Mouse (Mus musculus): ENCODE data around the gene Tbc1d15. TPM values are rescaled to one million over a fixed set of nuclear protein-coding genes. Genes with fewer than 3 reads are reported as not detected.

The Tbc1d15 gene
- polyA plus RNA-seq, 1 experiment = 6.2 TPM

GRCm38 (mm10) chr10:115170496-115171350 lies 80.5 kb downstream of the Tbc1d15 start:
- Histone ChIP-seq H3K4me1 (ENCODE audit: control insufficient read depth, insufficient read depth, insufficient read length, low read length) (no peaks in the 10 kb centered on the region), H3K4me3 (ENCODE audit: low read depth, low read length) (no peak overlapping the region), H3K27me3 (ENCODE audit: control insufficient read depth, insufficient read depth, low read length) (no peaks in the 10 kb centered on the region), H3K27ac (ENCODE audit: insufficient read depth, low read depth, low read length) (no peak overlapping the region), H3K36me3 (ENCODE audit: control insufficient read depth, insufficient read depth, low read length) (no peaks in the 10 kb centered on the region)
- 71% methylated on average over 7 of the region's 7 CpGs for WGBS
- no peak for TF ChIP-seq POLR2A (IDR thresholded peaks at IDR 0.05; ENCODE audit: low read depth, low read length)

- 23% methylated on average over 9 of the region's 9 CpGs for WGBS
- TF ChIP-seq CTCF (IDR thresholded peaks at IDR 0.05; ENCODE audit: extremely low read depth, insufficient read length, insufficient replicate concordance, low read depth, low read length) (no peak), POLR2A (IDR thresholded peaks at IDR 0.05; ENCODE audit: low read depth, low read length) (no peak)
- H3K4me1 ChIP-seq (ENCODE audit: control insufficient read depth, insufficient read depth, insufficient read length, low read length) = no peaks in the 10 kb centered on the region
- H3K4me3 ChIP-seq (ENCODE audit: low read depth, low read length) = no peak overlapping the region
- no peaks in the 10 kb centered on the region for H3K36me3 ChIP-seq (ENCODE audit: control insufficient read depth, insufficient read depth, low read length)
- no peak overlapping the region for H3K27ac ChIP-seq (ENCODE audit: insufficient read depth, low read depth, low read length)
- H3K27me3 ChIP-seq (ENCODE audit: control insufficient read depth, insufficient read depth, low read length) = no peaks in the 10 kb centered on the region
Measured at GRCm38 (mm10) chr10:115169410-115169809, 81.9 kb downstream of the Tbc1d15 start.

- TF ChIP-seq CTCF (IDR thresholded peaks at IDR 0.05; ENCODE audit: extremely low read depth, insufficient read length, insufficient replicate concordance, low read depth, low read length) (no peak), POLR2A (IDR thresholded peaks at IDR 0.05; ENCODE audit: low read depth, low read length) (no peak)
- Histone ChIP-seq H3K27ac (ENCODE audit: insufficient read depth, low read depth, low read length) (no peak overlapping the region), H3K27me3 (ENCODE audit: control insufficient read depth, insufficient read depth, low read length) (no peaks in the 10 kb centered on the region), H3K4me1 (ENCODE audit: control insufficient read depth, insufficient read depth, insufficient read length, low read length) (no peaks in the 10 kb centered on the region), H3K36me3 (ENCODE audit: control insufficient read depth, insufficient read depth, low read length) (no peaks in the 10 kb centered on the region), H3K4me3 (ENCODE audit: low read depth, low read length) (no peak overlapping the region)
- WGBS = 68% methylated on average over 5 of the region's 5 CpGs
Measured at GRCm38 (mm10) chr10:115160289-115160688, 91.0 kb downstream of the Tbc1d15 start.

Other genes with a start within 250 kb of the Tbc1d15 start
- gene Tph2, start 66.4 kb downstream of the Tbc1d15 start, polyA plus RNA-seq (2012; rRNA removed) = not detected in 2 replicates
- 12.6 and 28.8 TPM in 2 replicates for gene Rab21, start 64.1 kb upstream of the Tbc1d15 start, polyA plus RNA-seq (2012; rRNA removed)
- gene Tmem19, start 111.0 kb upstream of the Tbc1d15 start, polyA plus RNA-seq (2012; rRNA removed) = 17.0 and 29.9 TPM in 2 replicates
- 1.5 and 2.1 TPM in 2 replicates for gene Thap2, start 133.0 kb upstream of the Tbc1d15 start, polyA plus RNA-seq (2012; rRNA removed)
- 3.3 and 5.3 TPM in 2 replicates for gene Zfc3h1, start 133.5 kb upstream of the Tbc1d15 start, polyA plus RNA-seq (2012; rRNA removed)